Mouse (Mus musculus) forebrain, embryonic 11.5 days (tissue): ENCODE results near the gene Doc2b. TPM values are rescaled to one million over a fixed set of nuclear protein-coding genes. Genes with fewer than 3 reads are reported as not detected.

Experiments
- ATAC-seq: fragments of 200-750 bp; cut with Nextera tagmentation; replicated peaks from 2 replicates; pipeline ENCODE4 v1.8.0; 2017; ENCODE audit warnings: moderate TSS enrichment; ENCODE audit not compliant: low FRiP score
- DNase-seq: peaks from one replicate; pipeline ENCODE4 v3.0.0-alpha.2; 2017; ENCODE audit warnings: low spot score
- H3K27ac ChIP-seq: fragments of 300-500 bp; sonication (generic); 2 replicates; pipeline ENCODE4 v1.5.1; 2014; ENCODE audit warnings: low read depth, low read length
- H3K27me3 ChIP-seq: fragments of 300-500 bp; sonication (generic); 2 replicates; pipeline ENCODE4 v1.6.1; 2014; ENCODE audit warnings: mild to moderate bottlenecking, low read length, mixed read lengths; ENCODE audit not compliant: control insufficient read depth, insufficient read depth
- H3K36me3 ChIP-seq: fragments of 300-500 bp; sonication (generic); 2 replicates; pipeline ENCODE4 v1.6.1; 2014; ENCODE audit warnings: mild to moderate bottlenecking, low read length, moderate library complexity, mixed read lengths; ENCODE audit not compliant: control insufficient read depth, insufficient read depth
- H3K4me1 ChIP-seq: fragments of 300-500 bp; sonication (generic); replicated peaks from 2 replicates; pipeline ENCODE4 v1.6.1; 2014; ENCODE audit warnings: low read length, mixed read lengths; ENCODE audit not compliant: control insufficient read depth, insufficient read depth
- H3K4me2 ChIP-seq: fragments of 300-500 bp; sonication (generic); 2 replicates; pipeline ENCODE4 v1.6.1; 2014; ENCODE audit warnings: low read depth, mild to moderate bottlenecking, low read length, moderate library complexity, mixed read lengths; ENCODE audit not compliant: severe bottlenecking
- H3K4me3 ChIP-seq: fragments of 300-500 bp; sonication (generic); 2 replicates; pipeline ENCODE4 v1.5.1; 2014; ENCODE audit warnings: low read depth, low read length
- H3K9ac ChIP-seq: fragments of 300-500 bp; sonication (generic); 2 replicates; pipeline ENCODE4 v1.6.1; 2014; ENCODE audit warnings: low read length
- H3K9me3 ChIP-seq: fragments of 300-500 bp; sonication (generic); 2 replicates; pipeline ENCODE4 v1.6.1; 2016; ENCODE audit warnings: low read length, mixed read lengths; ENCODE audit not compliant: control insufficient read depth
- WGBS: fragments of 180-500 bp; shearing (Covaris S2); extraction: QIAGEN DNeasy Blood & Tissue Kit; methylation state at CpG from one replicate; pipeline ENCODE4 v1.1.7; 2014; 5-methylcytosine and 5-hydroxymethylcytosine counted together
- polyA plus RNA-seq: library from polyadenylated mRNA; unstranded; fragments of >200 nt; fragmentation: Nextera tagmentation; extraction: Ambion mirVana; gene quantifications from 2 replicates; pipeline ENCODE4 v1.2.1, GENCODE M21; 2014

Gene Doc2b
- polyA plus RNA-seq, 1 experiment from 2014 or later, result 0.20 TPM

DNA sequence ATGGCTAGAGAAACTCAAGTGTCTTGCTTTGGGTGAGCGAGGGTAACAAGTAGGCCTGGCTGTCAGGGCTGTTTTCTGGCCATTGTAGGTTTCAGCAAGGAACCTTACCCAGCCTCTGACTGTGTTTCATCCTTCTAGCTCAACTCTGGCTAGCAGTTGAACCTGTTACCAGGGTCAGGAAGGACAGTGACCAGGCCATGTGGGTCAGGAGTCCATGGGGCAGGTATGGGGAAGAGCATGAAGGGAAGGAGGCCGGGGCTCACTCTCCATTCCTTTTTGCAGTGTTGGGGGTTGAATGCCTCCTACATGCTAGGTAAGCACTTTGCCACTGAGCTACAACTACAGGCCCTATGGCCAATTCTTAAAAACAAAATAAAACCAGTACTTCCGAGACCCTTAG is 34.5 kb upstream of the Doc2b start:
- Histone ChIP-seq H3K27ac (no peak overlapping the region), H3K4me1 (no peaks in the 10 kb centered on the region), H3K27me3 (no peaks in the 10 kb centered on the region), H3K9ac (no peak overlapping the region), H3K9me3 (no peaks in the 10 kb centered on the region), H3K4me2 (no peak overlapping the region), H3K4me3 (no peak overlapping the region), H3K36me3 (no peaks in the 10 kb centered on the region)
- ATAC-seq (no peak), DNase-seq (no peak)
- 89% methylated on average over 3 of the region's 3 CpGs for WGBS

DNA sequence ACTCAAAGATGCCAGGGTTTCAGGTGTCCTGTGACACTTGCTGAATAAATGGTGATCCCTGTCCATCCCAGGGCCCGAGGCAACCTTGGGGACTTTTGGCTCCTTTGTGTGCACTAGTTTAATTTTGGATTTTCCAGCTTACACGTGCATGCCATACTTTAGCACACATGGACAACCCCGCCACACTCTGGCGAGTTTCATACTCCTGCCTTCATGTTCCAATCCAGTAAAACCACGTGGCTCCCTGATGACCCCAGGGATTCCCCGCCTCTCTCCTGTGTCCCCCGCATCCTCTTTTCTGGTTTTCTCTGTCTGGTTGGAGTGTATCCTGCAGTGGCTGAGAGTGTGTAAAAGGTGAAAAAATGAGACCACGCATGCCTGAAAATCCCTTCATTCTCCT is 31.6 kb upstream of the Doc2b start:
- ATAC-seq (no peak), DNase-seq (no peak)
- no peaks in the 10 kb centered on the region for H3K36me3 ChIP-seq
- no peaks in the 10 kb centered on the region for H3K27me3 ChIP-seq
- H3K9ac ChIP-seq, result no peak overlapping the region
- no peak overlapping the region for H3K27ac ChIP-seq
- 87% methylated on average over 8 of the region's 8 CpGs for WGBS
- no peak overlapping the region for H3K4me3 ChIP-seq
- no peaks in the 10 kb centered on the region for H3K4me1 ChIP-seq
- H3K4me2 ChIP-seq, result no peak overlapping the region
- H3K9me3 ChIP-seq, result no peaks in the 10 kb centered on the region

DNA sequence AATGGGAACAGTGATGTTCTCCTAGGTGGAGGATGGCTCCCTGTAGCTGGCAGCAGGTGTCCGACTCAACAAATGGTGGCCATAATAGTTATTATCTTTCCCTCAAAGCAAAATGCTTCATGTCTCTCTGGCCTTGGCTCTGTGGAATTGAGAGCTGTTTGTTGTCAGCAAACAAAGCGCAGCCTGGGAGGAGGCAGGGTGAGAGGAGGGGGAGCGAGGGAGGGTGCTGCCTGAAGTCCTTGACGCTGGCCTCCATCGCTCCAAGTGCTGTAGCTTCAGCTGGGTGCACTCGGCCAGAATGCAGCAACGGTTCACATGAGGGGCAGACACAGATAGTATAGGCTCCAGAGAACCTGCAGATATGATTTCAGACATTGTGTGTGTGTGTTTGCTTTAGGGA is 27.7 kb upstream of the Doc2b start:
- ATAC-seq, result no peak
- DNase-seq, result no peak
- no peaks in the 10 kb centered on the region for H3K36me3 ChIP-seq
- H3K9me3 ChIP-seq, result no peaks in the 10 kb centered on the region
- H3K4me3 ChIP-seq, result no peak overlapping the region
- no peaks in the 10 kb centered on the region for H3K27me3 ChIP-seq
- no peak overlapping the region for H3K27ac ChIP-seq
- no peak overlapping the region for H3K4me2 ChIP-seq
- no peaks in the 10 kb centered on the region for H3K4me1 ChIP-seq
- H3K9ac ChIP-seq, result no peak overlapping the region
- 69% methylated on average over 7 of the region's 7 CpGs for WGBS

GRCm38 (mm10) chr11:75813085-75813484 is 17.2 kb upstream of the Doc2b start:
- Histone ChIP-seq H3K27ac (no peak overlapping the region), H3K9ac (no peak overlapping the region), H3K27me3 (no peaks in the 10 kb centered on the region), H3K9me3 (no peaks in the 10 kb centered on the region), H3K4me2 (no peak overlapping the region), H3K4me3 (no peak overlapping the region), H3K4me1 (no peaks in the 10 kb centered on the region), H3K36me3 (no peaks in the 10 kb centered on the region)
- DNase-seq (no peak), ATAC-seq (no peak)
- 66% methylated on average over 10 of the region's 10 CpGs for WGBS

DNA sequence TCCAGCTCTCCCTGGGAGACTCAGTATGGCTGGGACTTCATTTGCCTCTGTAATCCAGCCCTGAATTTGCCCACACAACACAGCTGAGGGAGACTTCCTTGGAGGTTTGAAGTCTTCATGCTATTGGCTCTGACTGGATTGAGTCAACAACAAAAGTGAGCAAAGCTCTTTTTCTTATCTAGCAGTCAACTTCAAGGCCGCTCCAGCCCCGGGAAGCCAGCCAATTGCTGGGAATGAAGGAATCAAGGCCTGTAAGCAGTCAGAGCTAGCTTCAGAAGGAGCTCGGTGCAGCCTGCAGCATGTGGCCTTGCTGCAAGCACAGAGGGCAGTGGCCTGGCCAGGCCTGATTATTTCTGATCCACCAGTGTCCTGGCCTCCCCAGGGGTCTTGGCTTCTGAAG is 16.1 kb upstream of the Doc2b start:
- H3K27me3 ChIP-seq, result no peaks in the 10 kb centered on the region
- H3K4me3 ChIP-seq, result no peak overlapping the region
- no peak overlapping the region for H3K27ac ChIP-seq
- no peak for ATAC-seq
- H3K4me2 ChIP-seq, result no peak overlapping the region
- H3K9me3 ChIP-seq, result no peaks in the 10 kb centered on the region
- no peak for DNase-seq
- WGBS, result 65% methylated on average over 3 of the region's 3 CpGs
- no peaks in the 10 kb centered on the region for H3K4me1 ChIP-seq
- H3K9ac ChIP-seq, result no peak overlapping the region
- no peaks in the 10 kb centered on the region for H3K36me3 ChIP-seq

GRCm38 (mm10) chr11:75810526-75810925 is 14.7 kb upstream of the Doc2b start:
- Histone ChIP-seq H3K36me3 (no peaks in the 10 kb centered on the region), H3K4me1 (no peaks in the 10 kb centered on the region), H3K9ac (no peak overlapping the region), H3K9me3 (no peaks in the 10 kb centered on the region), H3K4me3 (no peak overlapping the region), H3K27me3 (no peaks in the 10 kb centered on the region), H3K4me2 (no peak overlapping the region), H3K27ac (no peak overlapping the region)
- DNase-seq (no peak), ATAC-seq (no peak)
- WGBS, result 95% methylated on average over 3 of the region's 3 CpGs

GRCm38 (mm10) chr11:75807486-75807885 is 11.6 kb upstream of the Doc2b start:
- no peaks in the 10 kb centered on the region for H3K36me3 ChIP-seq
- no peak overlapping the region for H3K9ac ChIP-seq
- no peaks in the 10 kb centered on the region for H3K4me1 ChIP-seq
- no peaks in the 10 kb centered on the region for H3K9me3 ChIP-seq
- H3K27me3 ChIP-seq, result no peaks in the 10 kb centered on the region
- no peak overlapping the region for H3K4me2 ChIP-seq
- H3K27ac ChIP-seq, result no peak overlapping the region
- ATAC-seq, result no peak
- DNase-seq, result no peak
- WGBS, result 54% methylated on average over 5 of the region's 5 CpGs
- H3K4me3 ChIP-seq, result no peak overlapping the region

DNA sequence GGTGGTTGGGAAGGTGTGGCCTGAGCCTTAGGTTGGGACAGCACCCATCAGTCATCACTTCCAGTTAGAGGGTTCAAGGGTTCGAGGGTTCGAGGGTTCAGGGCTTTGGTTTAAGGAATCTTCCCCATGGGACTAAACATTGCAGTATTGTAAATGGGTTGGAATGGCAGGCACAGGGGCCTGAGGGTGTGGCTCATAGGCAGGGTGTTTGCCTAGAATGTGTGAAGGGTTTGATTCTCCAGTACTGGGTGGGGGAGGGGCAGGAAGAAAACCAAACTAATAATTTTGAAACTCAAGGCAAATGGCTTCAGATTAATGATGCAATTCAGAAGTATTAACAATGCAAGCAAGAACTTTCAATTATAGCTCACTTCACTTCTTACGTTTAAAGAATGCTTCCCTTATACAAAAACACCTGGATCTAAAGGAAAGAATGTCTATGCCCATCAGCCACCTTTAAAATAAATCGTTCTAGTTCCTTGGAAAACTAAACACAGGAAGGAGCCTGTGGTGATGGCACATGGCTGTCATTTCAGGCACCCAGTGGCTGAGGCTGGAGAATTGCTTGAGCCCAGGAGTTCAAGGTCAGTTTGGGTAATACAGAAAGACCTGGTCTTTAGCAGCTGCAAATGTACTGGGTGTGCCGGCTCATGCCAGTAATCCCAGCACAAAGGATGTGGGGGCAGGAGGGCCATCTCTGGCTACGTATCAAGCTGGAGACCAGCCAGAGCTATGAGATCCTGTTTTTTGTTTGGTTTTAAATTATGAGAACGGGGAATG is 6.1 kb upstream of the Doc2b start:
- Histone ChIP-seq H3K4me1 (no peaks in the 10 kb centered on the region), H3K36me3 (no peaks in the 10 kb centered on the region), H3K9me3 (no peaks in the 10 kb centered on the region), H3K4me2 (no peak overlapping the region), H3K27ac (no peak overlapping the region), H3K27me3 (peaks cover 4% of the 10 kb centered on the region), H3K9ac (no peak overlapping the region), H3K4me3 (no peak overlapping the region)
- ATAC-seq (no peak), DNase-seq (no peak)
- WGBS, result 84% methylated on average over 7 of the region's 7 CpGs

GRCm38 (mm10) chr11:75801369-75801768 is 5.5 kb upstream of the Doc2b start:
- Histone ChIP-seq H3K27ac (no peak overlapping the region), H3K4me3 (no peak overlapping the region), H3K9ac (no peak overlapping the region), H3K27me3 (peaks cover 10% of the 10 kb centered on the region), H3K4me2 (no peak overlapping the region), H3K36me3 (no peaks in the 10 kb centered on the region), H3K4me1 (no peaks in the 10 kb centered on the region), H3K9me3 (no peaks in the 10 kb centered on the region)
- no peak for DNase-seq
- WGBS, result 79% methylated on average over 4 of the region's 4 CpGs
- ATAC-seq, result no peak
